Mouse (Mus musculus) adrenal gland, postnatal 14 days (tissue): ENCODE measurements at regions not wholly inside any gene's neighbourhood (a gene's known extent, or its start where the extent isn't known, plus 50 kb on each side); places are given as distances from the start of the nearest gene placed in this dataset.

Experiments used
- DNase-seq: peaks from one replicate; pipeline ENCODE4 v3.0.0; 2021; ENCODE audit warnings: mixed read lengths

DNA sequence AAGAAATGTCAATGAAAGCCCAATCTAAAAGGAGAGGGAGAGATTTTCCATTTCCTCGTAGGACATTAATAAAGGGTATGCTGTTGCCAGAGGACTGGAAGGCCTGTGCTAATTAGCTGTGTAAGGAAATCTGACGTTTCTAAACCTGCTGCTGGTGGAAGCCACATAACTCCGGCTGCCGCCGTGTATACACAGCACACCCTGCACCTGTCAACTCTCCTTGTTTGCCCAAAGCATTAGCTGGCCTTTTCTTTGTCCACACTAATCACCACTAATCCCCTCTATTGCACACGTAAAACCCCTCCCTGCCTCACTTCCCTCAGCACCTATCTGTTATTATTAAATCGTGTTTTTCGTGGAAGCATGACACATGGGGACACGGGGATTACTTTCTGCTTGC, 108.7 kb downstream of the Gm10260 start:
- no peak for DNase-seq

GRCm38 (mm10) chr13:97651176-97651575, 109.3 kb downstream of the Gm10260 start:
- no peak for DNase-seq

- no peak for DNase-seq
Measured at GRCm38 (mm10) chr13:97650191-97650590, 110.2 kb downstream of the Gm10260 start.

GRCm38 (mm10) chr13:97647486-97647885, 112.9 kb downstream of the Gm10260 start:
- no peak for DNase-seq

DNA sequence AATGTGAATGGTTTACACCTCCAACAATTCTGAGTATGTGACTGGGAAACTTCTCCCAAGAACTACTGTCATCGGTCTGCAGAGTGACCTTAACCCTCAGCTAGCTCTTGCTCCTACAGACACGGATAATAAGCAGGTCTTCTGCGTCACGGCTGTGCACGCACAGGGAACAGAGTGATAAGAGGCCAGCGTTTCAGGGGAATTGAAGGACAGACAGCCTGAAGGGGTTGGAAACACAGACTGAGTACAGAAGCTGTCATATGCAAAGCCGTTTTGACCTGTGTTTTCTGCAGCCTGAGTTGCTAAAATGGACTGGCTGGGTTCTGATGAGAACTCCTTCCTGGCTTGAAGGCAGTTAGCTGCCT, 114.4 kb downstream of the Gm10260 start:
- DNase-seq: peak; percentile 26

GRCm38 (mm10) chr13:97645107-97646020, 115.1 kb downstream of the Gm10260 start:
- peak; percentile 64 for DNase-seq

GRCm38 (mm10) chr13:97640236-97640635, 120.2 kb downstream of the Gm10260 start:
- no peak for DNase-seq

DNA sequence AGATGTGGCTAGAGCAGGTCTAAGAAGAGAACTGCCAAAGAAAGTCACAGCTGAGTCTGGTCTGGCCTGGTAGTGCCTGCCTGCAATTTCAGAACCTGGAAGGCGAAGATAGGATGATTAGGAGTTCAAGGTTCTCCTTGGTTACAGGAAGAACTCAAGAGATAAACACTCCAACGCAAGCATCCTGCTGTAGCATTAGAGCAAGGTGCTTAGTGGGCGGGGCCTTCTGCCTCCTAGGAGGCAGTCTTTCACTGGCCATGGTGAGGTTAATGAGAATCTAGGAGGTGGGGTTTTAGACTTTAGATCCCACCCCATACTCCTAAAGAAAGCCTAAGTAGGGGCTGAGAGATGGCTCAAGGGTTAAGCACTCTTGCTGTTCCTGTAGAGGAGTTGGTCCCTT, 120.8 kb downstream of the Gm10260 start:
- no peak for DNase-seq

DNA sequence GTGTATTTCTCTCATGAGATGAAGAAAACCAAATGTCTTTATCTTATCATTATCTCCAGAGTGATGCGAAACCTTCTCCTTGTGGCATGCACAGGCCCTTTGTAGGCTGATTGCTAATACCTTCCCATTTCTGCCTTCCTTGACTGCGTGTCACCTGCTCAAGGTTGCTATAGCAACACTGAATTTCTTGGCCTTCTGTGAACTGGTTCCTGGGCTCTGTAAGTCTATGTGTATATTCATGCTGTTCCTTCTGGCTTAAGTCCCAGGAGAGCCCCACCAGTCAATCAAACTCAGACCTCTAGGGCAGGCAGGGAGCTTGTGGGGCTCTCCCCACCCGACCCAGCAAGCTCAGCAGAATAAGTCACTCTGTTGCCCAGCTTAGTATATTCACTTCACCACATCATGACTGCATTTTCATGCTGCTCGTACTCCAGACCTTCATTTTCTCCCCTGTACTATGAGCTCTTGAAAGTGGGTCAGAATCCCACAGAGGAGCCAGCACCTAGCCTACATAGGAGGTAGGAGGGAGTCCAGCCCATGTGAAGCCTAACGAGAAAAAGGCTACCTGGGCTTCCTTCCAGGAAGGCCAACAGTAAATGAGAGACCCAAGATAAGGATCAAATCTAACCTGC, 121.9 kb downstream of the Gm10260 start:
- DNase-seq: no peak

- no peak for DNase-seq
Measured at GRCm38 (mm10) chr13:97637506-97637905, 122.9 kb downstream of the Gm10260 start.

DNA sequence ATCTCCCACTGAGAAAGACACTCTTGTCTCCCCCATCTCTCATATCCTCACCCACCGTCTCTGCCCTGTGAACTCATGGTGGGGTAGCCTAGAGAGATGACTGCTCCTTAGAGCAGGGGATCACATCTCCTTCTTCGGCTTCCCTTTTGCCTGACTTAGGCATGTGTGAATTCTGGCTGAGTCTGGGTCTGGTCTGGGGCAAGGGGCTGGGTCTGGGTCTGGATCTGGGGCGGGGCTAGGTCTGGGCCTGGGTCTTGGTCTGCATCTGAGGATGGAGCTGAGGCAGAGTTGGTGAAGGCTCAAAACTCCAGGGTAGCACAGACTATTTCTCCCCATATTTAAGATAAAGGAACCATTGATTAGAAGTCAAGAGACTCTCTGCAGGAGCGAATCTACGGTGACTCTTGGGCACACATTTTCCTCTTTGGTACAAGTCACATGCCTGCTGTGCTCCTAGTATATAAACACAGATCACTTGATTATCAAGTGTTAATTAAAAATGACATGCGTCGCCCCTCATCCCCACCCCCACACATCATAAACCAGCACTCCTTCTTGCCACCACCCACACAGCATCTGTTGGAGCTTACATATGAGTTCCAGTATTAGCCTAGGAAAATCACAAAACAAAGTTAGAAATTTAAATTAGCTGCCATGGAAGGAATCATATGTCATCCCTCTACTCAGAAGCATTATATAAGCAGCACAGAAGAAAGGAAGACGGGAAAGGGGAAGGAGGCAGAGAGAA, 126.2 kb downstream of the Gm10260 start:
- DNase-seq: no peak

- no peak for DNase-seq
Measured at GRCm38 (mm10) chr13:97633551-97633950, 126.9 kb downstream of the Gm10260 start.

- no peak for DNase-seq
Measured at GRCm38 (mm10) chr13:97631872-97632402, 128.5 kb downstream of the Gm10260 start.

- no peak for DNase-seq
Measured at GRCm38 (mm10) chr13:97630921-97631320, 129.5 kb downstream of the Gm10260 start.

GRCm38 (mm10) chr13:97628608-97629007, 131.8 kb downstream of the Gm10260 start:
- no peak for DNase-seq

DNA sequence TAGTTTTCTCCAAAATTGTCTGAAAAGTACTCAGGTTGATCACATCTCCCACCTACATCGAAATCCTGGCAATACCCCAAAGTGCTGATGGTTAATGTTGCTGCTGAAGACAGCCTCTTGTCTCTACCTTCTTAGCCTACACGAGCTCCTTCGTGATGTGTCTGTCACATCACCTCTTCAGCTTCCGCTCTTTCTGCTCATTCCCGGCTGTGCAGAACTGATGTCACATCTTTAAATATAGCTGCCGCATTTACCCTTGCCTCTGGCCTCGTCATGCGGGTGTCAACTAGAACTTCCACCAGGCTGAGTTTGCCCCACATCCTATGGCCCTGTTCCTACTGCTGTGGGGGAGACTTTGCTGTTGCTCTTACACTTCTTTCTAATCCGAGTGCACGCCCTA, 133.2 kb downstream of the Gm10260 start:
- no peak for DNase-seq

- DNase-seq: no peak
Measured at GRCm38 (mm10) chr13:97626786-97627185, 133.6 kb downstream of the Gm10260 start.

GRCm38 (mm10) chr13:97626116-97626515, 134.3 kb downstream of the Gm10260 start:
- DNase-seq: no peak

DNA sequence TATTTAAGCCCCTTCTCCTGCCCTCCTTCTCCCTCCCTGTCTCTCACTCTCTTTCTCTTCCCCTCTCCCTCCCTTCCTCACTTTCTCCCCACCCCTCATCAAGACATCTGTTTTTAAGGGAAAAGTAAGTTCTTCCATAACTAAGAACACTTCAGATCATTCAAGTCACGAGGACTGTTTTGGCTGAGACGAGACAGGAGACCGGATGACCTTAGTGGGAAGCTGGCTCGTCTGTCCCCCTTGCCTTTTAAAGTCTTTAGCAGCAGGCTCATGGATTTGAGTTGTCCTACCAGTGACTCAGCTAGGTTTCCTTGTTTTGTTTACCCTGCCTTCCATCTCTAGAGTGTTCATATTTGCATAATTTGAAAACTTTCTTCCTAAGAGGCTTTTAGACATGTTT, 135.0 kb downstream of the Gm10260 start:
- DNase-seq: no peak

DNA sequence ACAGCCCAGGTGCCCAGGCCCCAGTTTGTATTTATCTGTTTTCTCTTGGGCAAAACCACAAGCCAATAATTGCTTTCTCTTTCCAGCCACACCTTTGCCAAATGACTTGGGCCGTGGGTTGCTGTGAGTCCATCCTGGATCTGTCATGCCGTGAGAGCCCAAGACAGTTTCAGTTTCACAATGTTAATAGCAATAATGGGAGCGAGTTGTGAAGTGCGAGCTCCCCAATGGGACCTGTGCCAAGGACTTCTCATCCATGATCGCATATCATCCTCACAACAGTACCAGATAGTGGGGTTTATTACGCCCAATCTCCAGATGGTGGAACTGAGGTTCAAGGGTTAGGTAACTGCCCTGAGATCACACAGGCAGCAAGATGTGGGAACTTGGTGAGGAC, 142.2 kb downstream of the Gm10260 start:
- DNase-seq: peak; percentile 53

DNA sequence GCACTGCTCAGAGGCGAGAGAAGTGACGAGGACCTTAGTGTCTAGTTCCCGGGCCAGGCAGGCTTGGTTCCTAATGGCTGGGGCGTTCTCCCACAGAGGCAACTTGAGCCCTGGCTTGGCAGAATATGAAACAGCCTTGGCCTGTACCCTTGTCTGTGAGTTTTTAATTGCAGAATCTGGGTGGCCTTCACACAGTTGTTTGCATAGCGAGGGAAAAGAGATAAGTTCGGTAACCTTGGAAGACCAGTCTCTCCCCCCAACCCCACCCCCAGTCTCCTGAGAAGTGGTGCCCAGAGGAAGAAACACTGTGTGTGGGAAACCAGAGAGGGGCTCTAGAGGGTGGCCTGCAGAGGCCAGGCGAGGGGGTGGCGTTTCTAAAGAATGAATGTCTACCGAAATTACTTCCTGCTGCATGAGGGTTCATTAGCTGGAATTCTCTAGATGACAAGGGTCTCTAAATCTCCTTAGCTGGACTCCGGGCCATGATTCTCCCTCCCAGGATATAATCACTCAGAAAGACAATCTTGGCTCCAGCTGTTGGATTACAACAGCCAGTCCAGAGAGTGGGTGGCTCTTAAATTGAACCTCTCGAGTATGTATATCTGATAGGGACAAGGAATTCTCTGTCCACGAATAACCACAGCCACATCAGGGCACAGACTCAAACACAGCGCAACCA, 142.8 kb downstream of the Gm10260 start:
- peak; percentile 66 for DNase-seq

DNA sequence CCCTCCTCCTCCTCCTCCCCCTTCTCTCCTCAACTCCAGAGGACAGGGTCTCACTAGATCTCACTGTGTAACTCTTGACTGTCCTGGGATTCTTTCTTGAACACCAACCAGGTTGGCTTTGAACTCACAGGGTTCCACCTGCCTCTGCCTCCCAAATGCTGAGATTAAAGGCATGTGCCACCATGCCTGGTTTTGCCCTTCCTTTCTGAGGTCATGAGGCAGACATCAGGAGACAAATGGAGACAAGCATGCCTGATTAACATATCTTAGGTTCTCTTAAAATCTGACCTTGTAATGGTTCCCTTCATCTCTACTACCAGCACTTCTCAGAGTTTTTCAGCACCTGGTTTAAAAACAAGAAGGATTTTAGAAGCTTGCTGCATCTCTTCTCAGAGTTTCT, 143.5 kb downstream of the Gm10260 start:
- no peak for DNase-seq
